Mouse (Mus musculus): ENCODE results near the gene Gm20604. TPM values are rescaled to one million over a fixed set of nuclear protein-coding genes. Genes with fewer than 3 reads are reported as not detected.
A peak's percentile ranks its signal among the peaks of the same experiment; 100 is the strongest.

The Gm20604 gene
- total RNA-seq, 1 experiment = 10.1 TPM

DNA sequence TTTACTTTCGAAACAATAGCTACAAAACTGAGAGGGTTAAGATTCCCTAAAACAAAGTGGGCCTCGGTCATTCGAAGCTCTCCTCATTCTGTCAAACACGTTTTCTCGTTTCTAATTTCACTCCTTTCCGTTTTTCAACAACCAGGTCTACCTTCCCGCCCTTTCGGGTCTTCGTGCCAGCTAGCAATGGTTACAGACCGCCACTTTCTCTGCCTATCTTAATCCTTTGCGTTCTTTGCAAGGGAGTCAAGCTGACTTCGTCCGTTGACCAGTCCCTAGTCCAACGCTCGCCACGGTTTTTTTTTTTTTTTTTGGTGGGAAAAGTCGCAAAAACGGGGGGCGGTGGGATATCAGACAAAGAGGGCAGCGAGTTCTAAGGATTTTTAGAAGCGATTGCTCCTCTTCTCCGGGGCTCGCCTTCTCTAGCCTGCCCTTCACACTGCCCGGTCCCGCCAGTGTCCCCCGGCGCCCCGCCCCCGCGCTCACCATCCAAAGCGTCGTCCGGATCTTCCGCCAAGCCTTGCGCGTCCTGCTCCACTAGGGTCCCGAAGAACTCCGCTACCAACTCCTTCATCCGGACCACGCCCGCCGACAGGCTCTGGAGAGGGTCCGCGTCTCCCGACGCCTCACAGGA is 1.3 kb downstream of the Gm20604 start:
- peak overlapping the region; percentile 72 for H3K27ac ChIP-seq (ENCODE audit: insufficient read depth, low read depth, low read length, poor library complexity, severe bottlenecking)
- peaks cover 5% of the 10 kb centered on the region; the same call in 1 of the 2 replicates for H3K36me3 ChIP-seq (ENCODE audit: control insufficient read depth, insufficient read depth, low read length, poor library complexity, severe bottlenecking)
- H3K4me1 ChIP-seq (ENCODE audit: control insufficient read depth in 2 of 2, insufficient read depth in 2 of 2, low read length in 2 of 2, poor library complexity in 1 of 2) = peaks cover 0 to 4% of the 10 kb centered on the region in 2 experiments; a peak in 2 of 4 replicates
- no peak for DNase-seq (ENCODE audit: low read depth, low spot score)
- no peak for TF ChIP-seq HCFC1 (IDR thresholded peaks at IDR 0.05; ENCODE audit: borderline replicate concordance, insufficient read depth, low read length)
- peak; percentile 75 for TF ChIP-seq ZNF384 (IDR thresholded peaks at IDR 0.05; ENCODE audit: low read depth, low read length)
- H3K4me3 ChIP-seq (ENCODE audit: insufficient read depth in 1 of 2, low read depth in 1 of 2, low read length in 2 of 2, poor library complexity in 1 of 2, severe bottlenecking in 1 of 2) = peak overlapping the region; percentile 79 to 97
- in situ Hi-C loops (cut with MboI; ENCODE audit: low sequenced_read_pairs in 2 of 2, unreplicated experiment in 2 of 2) = loop anchor here in 1 of 2 experiments (25.0 kb wide), 1 partner anchor 770 kb away; the partner anchor contains the start of gene Cpsf2
- no peaks in the 10 kb centered on the region for H3K9me3 ChIP-seq (ENCODE audit: control insufficient read depth, insufficient read depth, low read depth, low read length)
- H3K9ac ChIP-seq (ENCODE audit: insufficient read depth, low read depth, low read length, poor library complexity, severe bottlenecking) = peak overlapping the region; percentile 82

DNA sequence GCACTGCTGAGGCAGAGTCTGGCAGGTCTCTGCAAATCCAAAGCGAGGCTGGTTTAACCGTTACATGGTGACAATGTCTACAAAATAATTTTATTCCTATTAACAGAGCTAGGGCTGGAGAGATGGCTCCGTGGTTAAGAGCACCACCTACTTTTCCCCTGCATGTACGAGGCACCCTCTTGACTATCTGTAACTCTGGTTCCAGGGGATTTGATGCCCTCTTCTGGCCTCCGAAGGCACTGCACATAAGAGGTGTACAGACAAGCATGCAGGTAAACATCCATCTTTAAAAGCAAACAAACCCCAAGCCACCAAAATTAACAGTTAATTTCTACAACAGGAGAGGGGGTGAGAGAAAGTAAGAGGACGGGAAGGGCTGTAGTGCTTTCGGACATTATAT is 2.2 kb downstream of the Gm20604 start:
- 0 out of 2 replicates have a peak, but pooled peaks cover 3% of the 10 kb centered on the region for H3K36me3 ChIP-seq (ENCODE audit: control insufficient read depth, insufficient read depth, low read length, poor library complexity, severe bottlenecking)
- no peak overlapping the region; the same call in 1 of the 2 replicates for H3K27ac ChIP-seq (ENCODE audit: insufficient read depth, low read depth, low read length, poor library complexity, severe bottlenecking)
- in situ Hi-C loops (cut with MboI; ENCODE audit: low sequenced_read_pairs in 2 of 2, unreplicated experiment in 2 of 2) = loop anchor here in 1 of 2 experiments (25.0 kb wide), 1 partner anchor 769 kb away; the partner anchor contains the start of gene Cpsf2
- H3K9me3 ChIP-seq (ENCODE audit: control insufficient read depth, insufficient read depth, low read depth, low read length) = no peaks in the 10 kb centered on the region
- DNase-seq (ENCODE audit: low read depth, low spot score) = peak; percentile 77
- H3K4me1 ChIP-seq (ENCODE audit: control insufficient read depth in 2 of 2, insufficient read depth in 2 of 2, low read length in 2 of 2, poor library complexity in 1 of 2) = peaks cover 0 to 6% of the 10 kb centered on the region in 2 experiments; a peak in 2 of 4 replicates
- TF ChIP-seq MAFK (IDR thresholded peaks at IDR 0.05; ENCODE audit: insufficient read depth, low read depth, low read length) = no peak
- TF ChIP-seq HCFC1 (IDR thresholded peaks at IDR 0.05; ENCODE audit: borderline replicate concordance, insufficient read depth, low read length) = peak; percentile 41; the same call in 1 of the 2 replicates
- H3K4me3 ChIP-seq (ENCODE audit: insufficient read depth in 1 of 2, low read depth in 1 of 2, low read length in 2 of 2, poor library complexity in 1 of 2, severe bottlenecking in 1 of 2) = peak overlapping the region; percentile 79 to 97
- peak overlapping the region; percentile 82; the same call in 1 of the 2 replicates for H3K9ac ChIP-seq (ENCODE audit: insufficient read depth, low read depth, low read length, poor library complexity, severe bottlenecking)

DNA sequence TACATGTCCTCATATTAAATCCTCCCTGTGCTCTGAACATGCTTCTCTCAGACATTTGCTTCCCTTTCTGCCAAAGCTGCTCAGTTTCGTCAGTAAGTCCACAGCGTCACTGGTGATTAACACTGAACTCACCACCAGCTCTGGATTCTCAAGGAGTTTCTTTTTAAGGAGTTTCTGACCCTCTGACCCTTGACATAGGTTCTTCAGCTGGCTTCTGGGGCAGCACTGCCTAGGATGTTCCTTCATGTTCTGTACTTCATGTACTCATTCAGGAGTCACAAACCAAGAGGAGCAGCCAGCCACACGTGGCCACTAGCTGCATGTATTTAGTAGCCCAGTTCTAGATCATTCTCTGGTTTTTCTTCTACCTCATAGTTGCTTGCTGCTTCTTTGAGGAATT is 10.2 kb downstream of the Gm20604 start:
- Histone ChIP-seq H3K9me3 (ENCODE audit: control insufficient read depth, insufficient read depth, low read depth, low read length) (no peaks in the 10 kb centered on the region), H3K9ac (ENCODE audit: insufficient read depth, low read depth, low read length, poor library complexity, severe bottlenecking) (no peak overlapping the region), H3K27ac (ENCODE audit: insufficient read depth, low read depth, low read length, poor library complexity, severe bottlenecking) (no peak overlapping the region), H3K4me1 (ENCODE audit: control insufficient read depth in 2 of 2, insufficient read depth in 2 of 2, low read length in 2 of 2, poor library complexity in 1 of 2) (peaks cover 0 to 2% of the 10 kb centered on the region in 2 experiments; a peak in 2 of 4 replicates), H3K4me3 (ENCODE audit: insufficient read depth in 1 of 2, low read depth in 1 of 2, low read length in 2 of 2, poor library complexity in 1 of 2, severe bottlenecking in 1 of 2) (no peak overlapping the region), H3K36me3 (ENCODE audit: control insufficient read depth, insufficient read depth, low read length, poor library complexity, severe bottlenecking) (peaks cover 3% of the 10 kb centered on the region; the same call in 1 of the 2 replicates)
- in situ Hi-C loops (cut with MboI; ENCODE audit: low sequenced_read_pairs in 2 of 2, unreplicated experiment in 2 of 2) = loop anchor here in 1 of 2 experiments (25.0 kb wide), 1 partner anchor 236 kb away; no protein-coding TSS in a partner anchor
- TF ChIP-seq ZC3H11A (IDR thresholded peaks at IDR 0.05; ENCODE audit: borderline replicate concordance, low read depth, low read length) (no peak), ZNF384 (IDR thresholded peaks at IDR 0.05; ENCODE audit: low read depth, low read length) (no peak), CHD2 (IDR thresholded peaks at IDR 0.05; ENCODE audit: low read depth, low read length) (no peak), MAFK (IDR thresholded peaks at IDR 0.05; ENCODE audit: insufficient read depth, low read depth, low read length) (no peak), HCFC1 (IDR thresholded peaks at IDR 0.05; ENCODE audit: borderline replicate concordance, insufficient read depth, low read length) (no peak)
- no peak for DNase-seq (ENCODE audit: low read depth, low spot score)

DNA sequence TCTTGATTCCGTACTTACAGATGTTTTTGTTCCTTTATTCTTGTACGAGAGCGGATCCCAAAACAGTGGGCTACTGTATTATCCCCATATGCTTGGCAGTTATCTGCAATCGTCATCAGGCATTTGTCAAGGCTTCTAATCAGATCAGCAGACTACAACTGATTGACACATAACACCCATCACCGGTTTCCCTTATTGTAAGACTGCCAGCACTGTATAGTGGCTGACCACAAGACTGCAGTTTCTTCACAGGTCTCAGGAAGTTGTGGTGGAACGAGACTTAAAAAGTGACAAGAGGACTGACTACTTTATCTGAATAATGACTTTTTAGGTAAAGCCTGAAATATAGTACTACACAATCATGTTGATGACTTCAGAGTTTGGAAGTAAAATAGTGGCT is 13.6 kb downstream of the Gm20604 start:
- Histone ChIP-seq H3K9me3 (ENCODE audit: control insufficient read depth, insufficient read depth, low read depth, low read length) (no peaks in the 10 kb centered on the region), H3K4me3 (ENCODE audit: insufficient read depth in 1 of 2, low read depth in 1 of 2, low read length in 2 of 2, poor library complexity in 1 of 2, severe bottlenecking in 1 of 2) (peak overlapping the region; percentile 76 to 96), H3K27ac (ENCODE audit: insufficient read depth, low read depth, low read length, poor library complexity, severe bottlenecking) (no peak overlapping the region), H3K9ac (ENCODE audit: insufficient read depth, low read depth, low read length, poor library complexity, severe bottlenecking) (no peak overlapping the region; the same call in 1 of the 2 replicates), H3K4me1 (ENCODE audit: control insufficient read depth in 2 of 2, insufficient read depth in 2 of 2, low read length in 2 of 2, poor library complexity in 1 of 2) (no peaks in the 10 kb centered on the region; a peak in 1 of 4 replicates), H3K36me3 (ENCODE audit: control insufficient read depth, insufficient read depth, low read length, poor library complexity, severe bottlenecking) (peaks cover 3% of the 10 kb centered on the region)
- TF ChIP-seq ZC3H11A (IDR thresholded peaks at IDR 0.05; ENCODE audit: borderline replicate concordance, low read depth, low read length) = no peak
- TF ChIP-seq CHD2 (IDR thresholded peaks at IDR 0.05; ENCODE audit: low read depth, low read length) = no peak
- TF ChIP-seq HCFC1 (IDR thresholded peaks at IDR 0.05; ENCODE audit: borderline replicate concordance, insufficient read depth, low read length) = no peak
- no peak for TF ChIP-seq MAFK (IDR thresholded peaks at IDR 0.05; ENCODE audit: insufficient read depth, low read depth, low read length)
- TF ChIP-seq ZNF384 (IDR thresholded peaks at IDR 0.05; ENCODE audit: low read depth, low read length) = no peak
- in situ Hi-C loops (cut with MboI; ENCODE audit: low sequenced_read_pairs in 2 of 2, unreplicated experiment in 2 of 2) = loop anchor here in 1 of 2 experiments (25.0 kb wide), 1 partner anchor 233 kb away; no protein-coding TSS in a partner anchor
- no peak for DNase-seq (ENCODE audit: low read depth, low spot score)
